Mouse (Mus musculus) cerebellum, adult 2 months (tissue): ENCODE measurements around the gene Vmn1r1.
"Not testable (repeated sequence)": the region's sequence is repeated elsewhere in the genome, so short reads cannot be mapped to it uniquely, and the experiment has no call there.

Source experiments
- CTCF ChIP-seq: fragments of 200-500 bp; IDR thresholded peaks from 2 replicates; pipeline ENCODE4 v1.5.1; 2011; ENCODE audit warnings: low read depth, mild to moderate bottlenecking, control low read depth, low read length, moderate library complexity, borderline replicate concordance; ENCODE audit not compliant: insufficient read depth
- POLR2A ChIP-seq: fragments of 200-500 bp; IDR thresholded peaks from 2 replicates; pipeline ENCODE4 v1.6.1; 2011; ENCODE audit warnings: low read length, control low read depth, borderline replicate concordance; ENCODE audit not compliant: insufficient read depth

DNA sequence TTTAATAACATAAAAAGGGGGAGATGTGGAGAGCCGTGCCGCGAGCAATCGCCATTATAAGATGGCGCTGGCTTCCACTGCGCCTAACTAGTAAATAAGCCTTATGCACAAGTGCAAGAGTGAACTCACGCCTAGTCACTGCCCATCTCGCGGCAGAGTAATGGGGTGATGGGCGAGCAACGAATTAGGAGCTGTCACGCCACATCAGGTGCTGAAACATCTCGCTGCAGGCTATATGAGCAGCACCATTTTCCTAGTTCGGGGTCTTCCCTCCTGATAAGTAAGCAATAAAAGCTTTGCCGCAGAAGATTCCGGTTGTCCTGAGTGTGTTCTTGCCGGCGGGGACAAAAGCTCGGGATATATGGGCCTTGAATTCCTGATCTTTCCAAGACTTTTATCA is 12.7 kb upstream of the Vmn1r1 start:
- TF ChIP-seq POLR2A, CTCF: not testable (repeated sequence)
